Mouse (Mus musculus): ENCODE measurements around the gene Lrtm2.

DNA sequence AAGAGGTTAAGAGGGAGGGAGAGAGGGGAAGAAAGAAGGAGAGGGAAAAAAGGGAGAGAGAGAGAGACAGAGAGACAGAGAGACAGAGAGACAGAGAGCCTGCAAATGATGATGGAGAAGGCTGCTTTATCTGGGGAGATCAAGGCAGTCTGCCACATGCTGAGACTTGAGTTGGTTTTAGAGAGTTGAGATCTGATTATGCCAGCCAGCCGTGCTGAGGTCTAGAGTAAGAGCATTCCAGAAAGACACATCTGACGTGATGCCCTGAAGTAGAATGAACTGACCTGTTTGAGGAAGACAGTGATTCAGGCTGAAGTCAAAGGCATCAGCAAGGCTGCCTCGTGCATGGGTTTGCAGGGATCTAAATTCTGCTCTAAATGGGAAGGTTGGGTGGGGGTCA, 3.3 kb upstream of the Lrtm2 start:
- no peak for TF ChIP-seq GATA1 (IDR thresholded peaks at IDR 0.05; ENCODE audit: borderline replicate concordance, low read length)
- TF ChIP-seq FLI1 (IDR thresholded peaks at IDR 0.05; ENCODE audit: low read length), result no peak
